Mouse (Mus musculus): ENCODE data around the gene Phox2b.

DNA sequence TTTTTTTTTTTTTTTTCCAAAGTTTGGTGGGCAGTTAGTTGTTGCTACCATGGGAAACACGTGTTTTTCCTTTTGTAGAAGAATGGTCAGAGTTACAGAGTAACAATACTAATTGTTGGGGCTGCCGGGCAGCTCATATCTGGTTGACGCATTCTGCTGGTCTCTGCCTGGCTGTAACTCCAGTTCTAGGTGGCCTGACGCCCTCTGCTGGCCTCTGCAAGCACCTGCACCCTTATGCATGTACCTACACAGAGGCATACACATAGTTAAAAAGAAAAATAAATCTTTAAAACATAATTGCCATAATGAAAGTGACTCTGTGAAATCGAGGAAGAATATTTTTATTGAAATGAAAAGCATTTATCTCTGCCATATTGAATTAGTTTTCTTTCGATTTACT is 41.3 kb downstream of the Phox2b start:
- TF ChIP-seq POLR2A (IDR thresholded peaks at IDR 0.05; ENCODE audit: borderline replicate concordance, control insufficient read depth, low read depth, low read length) (no peak), CTCF (IDR thresholded peaks at IDR 0.05; ENCODE audit: control insufficient read depth, insufficient read depth, low read length) (no peak)

Data from bone marrow, adult 2 months (tissue).